Mouse (Mus musculus) small intestine, adult 2 months (tissue): ENCODE data around the gene Trmt11.

ENCODE experiments used
- CTCF ChIP-seq: fragments of 200-500 bp; IDR thresholded peaks from 2 replicates; pipeline ENCODE4 v1.5.1; 2012; ENCODE audit warnings: low read depth, mild to moderate bottlenecking, control low read depth, inconsistent platforms, low read length, moderate library complexity, mixed read lengths; ENCODE audit not compliant: insufficient replicate concordance, insufficient read length; ENCODE audit errors: extremely low read depth
- POLR2A ChIP-seq: fragments of 200-500 bp; IDR thresholded peaks from 2 replicates; pipeline ENCODE4 v1.6.1; 2012; ENCODE audit warnings: low read depth, mild to moderate bottlenecking, control low read depth, inconsistent platforms, low read length, moderate library complexity

GRCm38 (mm10) chr10:30629513-30629912 is 29.0 kb upstream of the Trmt11 start, which contains the start of gene Hint3:
- TF ChIP-seq POLR2A (no peak), CTCF (no peak)
